Mouse (Mus musculus): ENCODE measurements around the gene Ndufa3.
A peak's percentile ranks its signal among the peaks of the same experiment; 100 is the strongest.

The Ndufa3 gene

DNA sequence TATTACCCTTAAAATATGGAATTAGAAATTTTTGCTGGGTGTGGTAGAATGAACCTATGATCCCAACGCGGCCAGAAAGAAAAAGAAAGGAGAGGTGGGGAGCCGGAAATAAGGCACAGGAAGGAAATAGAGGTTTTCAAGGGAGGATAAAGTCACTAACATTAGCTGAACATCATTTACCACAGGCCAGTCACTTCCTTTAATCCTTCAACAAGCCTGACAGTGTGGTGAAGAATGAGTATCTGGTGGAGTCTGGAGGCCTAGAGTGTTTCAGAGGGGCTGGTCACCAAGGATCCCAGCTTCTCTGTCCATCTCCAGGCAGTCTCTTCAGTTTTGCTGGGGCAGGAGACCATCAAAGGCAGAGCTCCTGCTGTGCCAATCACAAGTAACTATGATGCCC is 6.7 kb upstream of the Ndufa3 start:
- DNase-seq (ENCODE audit: low spot score in 2 of 2), result no peak

DNA sequence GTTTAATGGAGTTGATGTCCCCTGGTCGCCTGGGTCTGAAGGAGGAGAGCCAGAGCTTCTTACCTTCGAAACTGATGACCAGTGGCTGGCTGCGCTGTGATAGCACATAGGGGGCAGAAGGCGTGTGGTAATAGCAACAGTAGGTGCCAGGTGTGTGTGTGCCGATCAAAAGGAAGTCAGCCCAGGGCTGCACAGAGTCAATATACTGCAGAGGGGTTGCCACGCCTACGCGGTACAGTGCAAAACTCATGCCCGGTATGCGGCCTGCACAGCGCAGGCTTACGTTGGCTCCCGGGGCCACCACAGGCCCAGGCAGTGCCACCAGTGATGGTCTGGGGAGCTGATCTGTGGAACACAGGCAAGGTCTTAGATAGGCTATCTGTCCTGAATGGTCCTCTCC is 6.2 kb upstream of the Ndufa3 start:
- no peak for DNase-seq (ENCODE audit: low spot score in 2 of 2)

GRCm38 (mm10) chr7:3614021-3614420 is 3.2 kb upstream of the Ndufa3 start:
- no peak for DNase-seq (ENCODE audit: low spot score in 2 of 2)

- DNase-seq (ENCODE audit: low spot score in 2 of 2), result no peak
Measured at GRCm38 (mm10) chr7:3616057-3616388, 1.1 kb upstream of the Ndufa3 start, which contains the start of gene Oscar. Gene Oscar (minus strand): TSS chr7:3616157.

DNA sequence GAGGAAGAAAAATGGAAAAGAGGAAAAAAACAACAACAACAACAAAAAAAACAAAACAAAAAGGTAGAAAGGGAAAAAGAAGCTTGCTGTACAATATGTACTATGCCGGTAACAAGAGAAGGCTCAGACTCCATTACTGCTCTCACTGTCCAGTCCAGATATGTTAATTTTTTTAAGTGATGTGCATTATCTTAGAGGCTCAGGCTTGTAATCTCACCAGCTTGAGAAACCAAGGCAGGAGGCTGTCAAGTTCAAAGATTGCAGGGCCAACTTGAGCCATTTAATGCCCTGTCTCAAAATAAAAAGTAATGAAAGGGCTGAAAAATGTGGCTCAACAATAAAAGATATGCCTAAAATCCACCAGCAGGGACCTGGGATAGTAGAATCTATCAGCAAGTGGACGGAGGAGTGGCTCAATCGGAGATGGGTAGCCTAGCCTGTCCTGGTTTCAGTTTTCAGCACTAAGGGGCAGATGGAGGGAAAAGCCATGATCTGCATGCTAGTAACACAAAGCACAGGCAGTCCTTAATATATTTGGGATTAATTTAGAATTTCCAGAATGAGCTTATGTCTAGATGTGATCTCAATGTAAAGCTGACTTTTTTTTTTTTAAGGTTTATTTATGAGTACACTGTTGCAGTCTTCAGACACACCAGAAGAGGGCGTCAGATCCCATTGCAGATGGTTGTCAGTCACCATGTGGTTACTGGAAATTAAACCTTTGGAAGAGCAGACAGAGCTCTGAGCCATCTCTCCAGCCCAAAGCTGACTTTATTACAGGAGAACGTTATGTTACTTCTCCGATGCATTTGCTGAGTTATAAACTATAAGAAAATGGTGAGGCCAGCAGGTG is 558 bp upstream of the Ndufa3 start:
- peak in 1 of 2 experiments; percentile 66 for DNase-seq (ENCODE audit: low spot score in 2 of 2)

- DNase-seq (ENCODE audit: low spot score in 2 of 2), result no peak
Measured at GRCm38 (mm10) chr7:3629030-3629429, 11.9 kb downstream of the Ndufa3 start.

DNA sequence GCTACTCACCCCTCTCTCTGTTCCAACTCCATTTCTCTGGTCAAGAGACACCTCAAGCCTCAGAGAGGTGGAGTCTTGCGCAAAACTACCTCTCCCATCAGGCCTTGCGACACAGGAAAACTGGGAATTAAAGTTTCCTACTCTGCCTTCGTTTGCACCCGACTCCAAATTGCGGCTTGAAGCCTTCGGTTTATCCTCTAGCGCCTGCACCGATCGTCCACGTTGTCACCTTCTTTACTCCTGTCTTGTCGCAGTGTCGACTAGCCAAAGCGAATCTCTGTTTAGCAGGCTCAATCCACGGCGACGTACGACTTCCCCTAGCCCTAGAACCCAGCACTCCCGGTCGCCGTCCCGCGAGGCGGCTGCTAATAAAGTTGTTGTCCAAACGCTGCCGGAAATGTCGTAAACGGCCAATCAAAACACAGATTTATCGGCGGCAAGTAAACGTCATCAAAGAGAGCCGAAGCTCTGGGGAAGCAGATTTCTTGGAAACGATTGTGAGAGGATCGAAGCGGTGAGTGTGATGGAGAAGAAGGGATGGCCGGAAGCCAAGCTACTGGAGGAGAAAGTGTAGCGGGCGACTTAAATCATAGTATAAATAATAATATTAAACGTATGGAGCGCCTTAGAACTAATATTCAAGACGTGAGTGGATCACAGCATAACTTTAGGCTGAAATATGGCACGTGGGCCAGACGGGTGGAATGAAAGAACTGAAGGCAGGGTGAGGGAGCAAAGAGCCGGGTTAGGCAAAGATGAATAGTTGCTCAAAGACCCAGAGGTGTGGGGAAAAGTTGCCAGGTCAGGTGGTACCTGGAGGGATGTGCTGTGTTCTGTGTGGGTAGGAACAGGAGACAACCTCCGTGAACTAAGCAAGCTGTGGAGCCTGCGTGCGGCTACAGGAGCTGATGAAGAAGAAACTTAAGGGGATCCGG is 12.6 kb downstream of the Ndufa3 start, which contains the start of the genes Tfpt and Prpf31:
Gene Tfpt (minus strand): TSS at position 387 of the 935 bp plus-strand sequence.
Gene Prpf31 (plus strand): TSS at position 443 of the 935 bp plus-strand sequence.
- peak; percentile 95 to 96 for DNase-seq (ENCODE audit: low spot score in 2 of 2)

- DNase-seq (ENCODE audit: low spot score in 2 of 2), result no peak
Measured at GRCm38 (mm10) chr7:3630478-3630815, 13.3 kb downstream of the Ndufa3 start.

DNA sequence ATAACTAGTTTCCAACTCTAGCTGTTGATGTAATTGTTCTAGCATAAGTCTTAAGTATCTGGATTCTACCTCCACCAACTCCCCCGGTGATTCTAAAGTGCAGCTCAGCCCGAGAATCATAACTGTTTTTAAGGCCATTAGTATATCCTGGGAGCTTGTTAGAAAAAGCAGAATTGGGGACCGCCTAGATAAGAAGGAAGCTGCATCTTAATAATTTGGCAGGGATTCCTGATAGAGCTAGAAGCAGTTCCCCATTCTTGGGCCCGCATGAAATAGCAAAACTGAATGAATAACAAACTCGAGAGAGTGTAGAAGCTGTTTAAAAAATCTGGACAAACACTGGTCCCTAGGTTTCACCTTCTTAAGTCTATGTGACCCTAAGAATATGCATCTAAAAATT is 26.2 kb downstream of the Ndufa3 start:
- DNase-seq (ENCODE audit: low spot score in 2 of 2), result no peak

- no peak for DNase-seq (ENCODE audit: low spot score in 2 of 2)
Measured at GRCm38 (mm10) chr7:3643843-3644242, 26.7 kb downstream of the Ndufa3 start.

DNA sequence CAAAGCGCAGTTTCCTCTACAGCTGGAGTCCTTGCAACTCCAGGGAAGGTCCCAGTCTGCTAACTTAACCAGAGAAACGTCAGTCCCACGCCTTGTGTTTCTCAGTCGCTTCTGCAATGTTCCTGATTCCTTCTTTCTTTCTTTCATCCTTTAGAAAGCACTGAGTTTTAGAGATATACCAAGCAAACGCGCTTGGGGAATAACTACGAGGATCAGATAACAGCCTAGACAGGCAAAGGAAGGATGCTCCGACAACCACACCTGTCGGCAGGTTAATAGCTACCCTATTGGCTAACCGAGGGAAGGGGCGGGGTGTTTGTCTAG is 27.1 kb downstream of the Ndufa3 start:
- no peak for DNase-seq (ENCODE audit: low spot score in 2 of 2)

DNA sequence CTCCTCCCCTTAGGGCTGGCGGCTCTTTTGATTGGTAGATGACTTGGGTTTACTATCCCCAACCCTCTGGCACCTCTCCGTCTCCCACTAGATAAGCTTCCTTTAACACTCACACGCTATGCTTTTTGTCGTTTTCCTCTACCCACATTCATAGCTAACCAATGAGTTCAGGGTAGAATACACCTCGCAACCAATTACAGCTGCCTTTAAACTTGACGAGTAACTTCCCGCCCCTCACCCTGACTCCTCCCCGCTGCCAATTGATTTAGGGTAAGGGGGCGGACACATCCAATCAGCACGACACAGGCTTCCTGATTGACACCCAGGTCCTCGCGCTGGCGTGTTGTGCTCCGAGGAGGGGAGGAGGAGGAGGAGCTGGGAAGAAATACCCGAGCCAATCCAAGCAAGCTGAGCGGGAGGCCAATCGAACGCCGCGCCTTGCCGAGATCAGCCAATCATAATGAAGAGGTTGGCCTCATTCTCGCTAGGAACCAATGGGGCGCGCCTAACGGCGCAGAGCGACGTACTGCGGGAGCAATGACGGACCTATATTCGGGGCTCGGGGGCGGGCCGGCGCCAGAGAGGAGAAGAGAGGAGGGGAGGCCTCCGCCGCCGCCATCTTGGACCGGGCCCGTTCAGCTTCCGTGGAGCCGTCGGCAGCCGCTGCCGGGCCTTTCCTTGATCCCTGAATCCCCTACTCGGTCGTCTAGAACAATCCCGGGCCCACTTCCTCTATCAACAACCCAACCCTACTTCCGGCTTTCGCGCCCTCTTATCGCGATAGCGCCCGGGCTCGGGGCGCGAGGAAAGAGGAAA is 27.7 kb downstream of the Ndufa3 start, which contains the start of gene Cnot3:
Gene Cnot3 (plus strand): TSS at position 597 of the 816 bp plus-strand sequence.
- peak; percentile 99 to 100 for DNase-seq (ENCODE audit: low spot score in 2 of 2)

- DNase-seq (ENCODE audit: low spot score in 2 of 2), result peak in 1 of 2 experiments; percentile 57
Measured at GRCm38 (mm10) chr7:3645488-3646025, 28.4 kb downstream of the Ndufa3 start.

DNA sequence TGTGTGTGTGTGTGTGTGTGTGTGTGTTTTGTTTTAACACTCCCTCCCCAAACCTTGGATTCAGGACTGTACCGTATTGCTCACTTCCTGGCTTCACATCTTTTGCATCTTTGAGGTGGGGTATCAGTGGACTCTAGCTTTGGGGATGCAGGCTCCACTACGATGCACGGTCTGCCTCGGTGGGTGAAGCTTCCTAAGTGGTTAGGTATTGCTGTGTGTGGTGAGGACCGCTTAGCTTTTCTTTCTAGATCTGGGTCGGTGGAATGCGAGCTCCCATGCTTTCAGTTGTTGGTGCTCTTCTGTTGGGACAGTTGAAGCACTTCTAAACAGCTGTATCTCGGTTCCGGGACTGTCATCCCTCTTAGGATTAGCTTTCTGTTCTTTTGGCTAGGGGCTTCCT is 29.0 kb downstream of the Ndufa3 start:
- DNase-seq (ENCODE audit: low spot score in 2 of 2), result no peak

DNA sequence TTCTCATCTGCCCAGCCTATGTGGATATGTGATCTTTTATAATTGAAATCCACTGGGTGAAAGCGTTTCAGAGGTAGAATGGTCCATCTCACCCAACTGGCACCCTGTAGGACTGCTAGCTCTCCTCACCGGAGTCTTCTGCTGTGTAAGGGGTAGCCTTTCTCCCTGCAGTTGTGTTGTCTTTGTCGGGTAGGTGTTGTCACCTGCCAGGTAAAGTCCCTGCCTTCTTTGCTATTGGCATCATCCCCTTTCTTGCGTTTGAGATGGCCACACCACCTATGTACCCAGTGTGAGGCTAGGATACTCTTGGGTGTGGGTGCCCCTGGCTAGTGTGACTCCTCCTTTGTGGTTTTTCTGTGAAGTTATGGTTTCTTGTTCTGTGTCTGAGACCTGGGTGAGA is 29.5 kb downstream of the Ndufa3 start:
- DNase-seq (ENCODE audit: low spot score in 2 of 2), result no peak

- DNase-seq (ENCODE audit: low spot score in 2 of 2), result no peak
Measured at GRCm38 (mm10) chr7:3656966-3657365, 39.8 kb downstream of the Ndufa3 start.

DNA sequence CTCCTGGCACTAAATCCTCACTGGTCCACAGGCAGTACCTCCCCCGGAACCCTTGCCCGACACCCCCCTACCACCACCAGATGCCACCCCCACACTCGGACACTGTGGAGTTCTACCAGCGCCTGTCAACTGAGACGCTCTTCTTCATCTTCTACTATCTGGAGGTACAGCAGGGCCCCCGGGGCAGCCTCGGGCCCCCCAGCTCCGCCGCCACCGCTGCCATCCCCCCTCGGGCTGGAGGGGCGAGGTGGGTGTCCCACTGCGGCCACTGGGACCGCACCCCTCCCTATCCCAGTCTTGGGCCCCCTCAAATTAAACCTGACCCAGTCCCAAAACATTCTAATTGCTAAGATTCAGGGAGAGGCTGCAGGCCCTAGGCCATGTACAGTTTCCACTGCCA is 41.4 kb downstream of the Ndufa3 start:
- no peak for DNase-seq (ENCODE audit: low spot score in 2 of 2)

GRCm38 (mm10) chr7:3664524-3665214 is 47.5 kb downstream of the Ndufa3 start:
- no peak for DNase-seq (ENCODE audit: low spot score in 2 of 2)

DNA sequence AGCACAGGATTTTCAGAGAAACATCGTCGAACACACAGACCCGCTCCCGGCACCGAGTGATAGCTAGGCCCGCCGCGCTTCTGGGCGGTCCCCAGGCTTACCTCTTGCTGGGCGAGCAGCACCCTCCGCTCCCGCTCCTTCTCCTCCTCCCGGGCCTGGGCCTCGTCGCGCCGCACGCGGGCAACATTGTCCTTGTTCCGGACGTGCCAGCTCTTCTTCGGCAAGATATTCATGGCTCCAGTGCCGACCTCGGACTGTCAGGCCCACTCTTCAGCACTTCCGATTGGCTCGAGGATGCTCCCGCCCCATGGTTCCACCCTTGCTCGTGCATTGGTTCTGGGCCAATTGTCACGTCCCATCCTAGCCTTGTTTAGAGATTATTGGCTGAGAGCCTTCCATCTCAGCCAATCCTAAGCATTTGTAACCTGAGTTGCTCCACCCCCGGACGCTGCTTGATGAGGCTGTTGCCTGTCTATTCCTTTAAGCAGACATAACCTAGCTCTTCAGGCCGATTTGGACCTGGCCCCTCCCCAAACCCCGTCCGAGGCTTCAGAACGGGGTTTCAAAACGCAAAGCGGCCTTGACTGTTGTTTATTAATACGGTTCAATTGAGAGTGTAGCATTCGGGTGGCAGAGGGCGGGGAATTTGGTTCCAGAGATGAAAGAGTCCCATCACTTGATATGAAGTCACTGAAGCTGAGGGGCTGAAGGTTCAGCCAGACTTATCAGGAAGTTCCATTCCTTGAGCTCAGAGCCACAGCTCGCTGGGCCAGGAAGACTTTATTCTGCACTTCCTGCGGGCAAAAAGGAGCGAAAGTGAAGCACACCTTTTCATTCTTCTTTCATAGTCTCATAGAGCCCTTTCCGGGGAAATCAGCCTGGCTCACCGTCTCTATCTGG is 48.3 kb downstream of the Ndufa3 start, which contains the start of gene Leng1:
Gene Leng1 (minus strand): TSS at position 626 of the 900 bp plus-strand sequence.
- DNase-seq (ENCODE audit: low spot score in 2 of 2), result peak; percentile 98 to 99

DNA sequence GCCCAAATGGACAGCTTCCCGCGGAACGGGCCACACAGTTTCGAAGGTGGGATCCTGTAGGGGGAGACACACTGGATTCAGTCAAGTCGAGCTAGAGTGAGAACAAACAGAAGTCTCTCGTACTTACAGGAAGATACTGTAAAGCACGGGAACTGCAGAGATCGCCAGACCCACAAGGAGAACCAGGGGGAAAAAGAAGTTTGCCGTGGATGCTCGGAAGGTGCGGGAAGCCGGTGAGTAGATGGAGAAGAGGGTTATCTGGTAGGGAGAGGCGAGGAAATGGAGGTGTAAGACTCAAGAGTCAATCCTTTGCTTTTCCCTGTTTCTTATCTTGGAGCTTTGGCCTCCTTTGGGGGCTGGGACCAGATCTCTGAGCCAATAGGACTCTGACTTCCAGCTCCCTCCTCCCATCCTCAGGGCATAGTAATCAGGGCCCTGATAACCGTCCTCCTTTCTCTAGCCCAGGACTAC is 49.8 kb downstream of the Ndufa3 start:
- no peak for DNase-seq (ENCODE audit: low spot score in 2 of 2)
